Mouse (Mus musculus) CD4-positive helper T cell, adult 2 months (primary cell): Measurements from ENCODE around the gene Gpr12.
"Not testable (repeated sequence)": the region's sequence is repeated elsewhere in the genome, so short reads cannot be mapped to it uniquely, and the experiment has no call there.

ENCODE experiments used
- DNase-seq: peaks from one replicate; pipeline ENCODE4 v3.0.0-alpha.2; 2012; ENCODE audit warnings: low read depth, missing footprints, low spot score

The Gpr12 gene

GRCm38 (mm10) chr5:146584478-146585306 lies at the start of gene Gpr12:
TSS of gene Gpr12 (minus strand) at chr5:146585239.
- DNase-seq: no peak

GRCm38 (mm10) chr5:146631602-146632001 lies 46.6 kb upstream of the Gpr12 start:
- DNase-seq: no peak

- no peak for DNase-seq
These were observed 45.9 kb upstream of the Gpr12 start for GRCm38 (mm10) chr5:146630961-146631360.

- no peak for DNase-seq
These were observed 44.6 kb upstream of the Gpr12 start for GRCm38 (mm10) chr5:146629636-146630035.

- no peak for DNase-seq
These were observed 43.8 kb upstream of the Gpr12 start for GRCm38 (mm10) chr5:146628804-146629203.

GRCm38 (mm10) chr5:146627901-146628300 lies 42.9 kb upstream of the Gpr12 start:
- DNase-seq: no peak

- DNase-seq: no peak
These were observed 40.7 kb upstream of the Gpr12 start for GRCm38 (mm10) chr5:146625635-146626311.

GRCm38 (mm10) chr5:146611830-146612229 lies 26.8 kb upstream of the Gpr12 start:
- DNase-seq: no peak

GRCm38 (mm10) chr5:146611009-146611408 lies 26.0 kb upstream of the Gpr12 start:
- no peak for DNase-seq

- DNase-seq: no peak
These were observed 24.6 kb upstream of the Gpr12 start for GRCm38 (mm10) chr5:146609646-146610045.

- no peak for DNase-seq
These were observed 22.8 kb upstream of the Gpr12 start for GRCm38 (mm10) chr5:146607816-146608215.

- no peak for DNase-seq
These were observed 21.9 kb upstream of the Gpr12 start for GRCm38 (mm10) chr5:146606895-146607294.

- no peak for DNase-seq
These were observed 21.2 kb upstream of the Gpr12 start for GRCm38 (mm10) chr5:146606221-146606620.

- no peak for DNase-seq
These were observed 14.9 kb upstream of the Gpr12 start for GRCm38 (mm10) chr5:146599970-146600369.

- DNase-seq: not testable (repeated sequence)
These were observed 14.2 kb upstream of the Gpr12 start for GRCm38 (mm10) chr5:146599216-146599615.

- DNase-seq: no peak
These were observed 13.4 kb upstream of the Gpr12 start for GRCm38 (mm10) chr5:146598215-146599119.

- no peak for DNase-seq
These were observed 12.4 kb upstream of the Gpr12 start for GRCm38 (mm10) chr5:146597503-146597874.

GRCm38 (mm10) chr5:146596612-146597502 lies 11.8 kb upstream of the Gpr12 start:
- no peak for DNase-seq

- DNase-seq: no peak
These were observed 7.5 kb upstream of the Gpr12 start for GRCm38 (mm10) chr5:146592580-146592979.

GRCm38 (mm10) chr5:146591636-146592035 lies 6.6 kb upstream of the Gpr12 start:
- no peak for DNase-seq

- no peak for DNase-seq
These were observed 5.9 kb upstream of the Gpr12 start for GRCm38 (mm10) chr5:146590987-146591386.
